Mouse (Mus musculus) layer of hippocampus, adult 2 months (tissue): ENCODE data around the gene Slc35b1. TPM values are rescaled to one million over a fixed set of nuclear protein-coding genes. Genes with fewer than 3 reads are reported as not detected.
A peak's percentile ranks its signal among the peaks of the same experiment; 100 is the strongest.

ENCODE experiments used
- DNase-seq, 2 experiments: peaks; one replicate each; pipeline ENCODE4 v3.0.0; 2022; ENCODE audit warnings: low spot score in 2 of 2
- H3K27ac ChIP-seq: fragments of 200-600 bp; 2 replicates; pipeline ENCODE4 v1.8.1; 2022
- H3K4me3 ChIP-seq: fragments of 200-600 bp; 2 replicates; pipeline ENCODE4 v1.8.1; 2022; ENCODE audit warnings: mild to moderate bottlenecking
- CTCF ChIP-seq: fragments of 200-600 bp; conservative IDR thresholded peaks from 2 replicates; pipeline ENCODE4 v1.8.1; 2022; ENCODE audit warnings: antibody characterized with exemption, mild to moderate bottlenecking, moderate library complexity
- total RNA-seq, 2 experiments: library from RNA; stranded (reverse); gene quantifications; 2 replicates each; pipeline ENCODE4 v1.2.3; 2021

The Slc35b1 gene
- total RNA-seq, 2 experiments from 2014 or later: 64.4 to 69.2 TPM

DNA sequence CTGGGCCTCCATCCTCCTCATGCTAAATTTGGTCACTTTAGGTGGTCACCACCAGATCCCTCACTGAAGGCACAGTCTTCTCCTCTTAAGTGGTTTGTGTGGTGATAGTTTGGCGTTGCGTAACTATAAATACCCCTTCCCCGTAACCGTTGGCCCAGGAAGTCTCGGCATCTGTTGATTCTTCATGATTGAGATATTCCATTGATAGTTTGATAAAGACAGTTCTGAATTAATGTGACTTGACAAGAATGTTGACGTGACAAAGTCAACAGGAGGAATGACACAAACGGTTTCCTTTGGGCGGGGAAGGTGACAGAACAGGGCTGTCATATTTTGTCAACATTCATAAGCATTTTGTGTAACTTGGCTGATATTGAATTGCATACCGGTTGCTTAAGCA lies 31.3 kb upstream of the Slc35b1 start:
- Histone ChIP-seq H3K4me3 (no peak overlapping the region), H3K27ac (no peak overlapping the region)
- no peak for DNase-seq
- no peak for TF ChIP-seq CTCF

DNA sequence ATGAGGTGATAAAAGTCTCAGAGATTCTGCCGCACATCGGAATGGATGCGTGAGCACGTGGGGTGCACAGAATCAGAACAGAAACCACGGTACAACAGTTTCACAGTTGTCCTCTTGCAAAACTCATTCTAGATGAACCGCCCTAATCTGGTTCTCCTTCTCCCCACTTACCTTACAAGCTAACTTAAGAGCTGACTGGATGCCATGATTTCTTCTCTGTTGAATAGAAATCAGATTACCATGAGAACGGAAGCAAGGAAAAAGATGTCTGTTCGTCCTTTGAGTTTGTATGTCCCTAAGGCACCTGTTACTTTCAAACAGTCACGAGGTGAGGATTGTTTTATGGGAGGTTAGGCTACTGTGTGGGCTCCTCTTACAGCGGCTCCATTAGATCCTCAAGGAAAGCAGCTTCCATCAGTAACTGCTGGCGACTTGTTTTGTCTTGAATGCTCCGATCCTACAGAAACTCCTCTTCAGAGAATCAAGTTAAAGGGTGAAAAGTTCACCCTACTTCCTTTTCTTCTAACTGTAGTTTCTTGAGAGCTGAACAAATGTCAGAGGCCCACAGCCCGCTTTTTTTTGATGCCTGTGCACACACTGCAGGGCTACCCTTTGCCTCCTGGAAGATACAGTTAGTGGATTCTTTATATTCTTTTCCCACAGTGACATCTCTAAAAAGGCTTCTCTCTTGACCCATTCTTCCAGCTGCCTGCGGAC lies 30.1 kb upstream of the Slc35b1 start:
- Histone ChIP-seq H3K27ac (no peak overlapping the region), H3K4me3 (no peak overlapping the region)
- no peak for DNase-seq
- TF ChIP-seq CTCF: no peak

DNA sequence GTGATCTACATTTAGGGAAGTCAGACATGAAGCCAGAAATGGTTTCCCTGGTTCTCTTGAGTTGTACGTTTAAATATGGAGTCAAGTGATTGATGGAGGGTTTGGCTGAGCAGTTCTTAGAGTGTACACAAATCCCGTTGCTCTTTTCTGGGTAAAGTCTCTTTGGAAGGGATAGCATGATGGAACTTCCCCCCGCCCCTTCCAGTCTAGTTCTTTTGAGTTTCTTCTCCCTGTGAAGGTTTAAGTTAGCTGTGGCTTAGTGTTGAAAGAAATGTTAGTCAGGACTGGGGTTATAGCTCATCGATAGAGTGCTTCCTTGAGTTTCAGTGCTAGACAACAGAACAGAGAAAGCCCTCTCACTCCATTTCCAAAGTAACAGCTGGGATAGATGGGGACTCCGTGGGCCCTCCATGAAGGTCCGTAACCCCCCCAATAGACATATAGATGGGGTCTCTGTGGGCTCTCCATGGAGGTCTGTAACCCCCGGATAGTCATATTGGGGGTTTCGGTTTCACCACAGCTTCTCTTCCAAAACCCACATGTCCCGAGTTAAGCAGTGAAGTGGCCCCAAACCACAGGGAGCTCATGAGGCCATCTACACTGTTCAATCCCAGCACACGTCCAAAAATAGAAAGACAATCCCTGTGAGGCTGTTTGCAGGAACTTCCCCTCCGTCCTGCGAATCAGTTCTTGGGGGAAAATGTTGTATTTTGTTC lies 29.4 kb upstream of the Slc35b1 start:
- no peak for TF ChIP-seq CTCF
- no peak overlapping the region for H3K4me3 ChIP-seq
- no peak overlapping the region for H3K27ac ChIP-seq
- no peak for DNase-seq

DNA sequence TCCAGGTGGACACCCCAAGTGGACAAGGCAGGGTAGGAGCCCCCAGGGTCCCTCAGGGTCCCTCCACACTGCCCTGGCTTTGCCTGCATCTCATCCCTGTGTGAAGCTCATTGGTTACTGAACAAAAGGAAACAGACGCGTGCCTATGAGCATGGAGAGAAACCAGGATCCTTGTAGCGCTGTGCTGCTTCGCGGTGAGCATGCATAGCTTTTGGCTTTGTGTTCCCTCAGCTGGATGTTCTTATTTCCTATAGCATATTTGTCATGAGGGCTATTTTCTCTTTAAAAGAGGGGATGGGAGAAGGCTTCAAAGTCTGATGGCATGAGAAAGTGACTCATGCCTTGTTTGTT lies 28.9 kb upstream of the Slc35b1 start:
- Histone ChIP-seq H3K27ac (no peak overlapping the region), H3K4me3 (no peak overlapping the region)
- no peak for TF ChIP-seq CTCF
- no peak for DNase-seq

DNA sequence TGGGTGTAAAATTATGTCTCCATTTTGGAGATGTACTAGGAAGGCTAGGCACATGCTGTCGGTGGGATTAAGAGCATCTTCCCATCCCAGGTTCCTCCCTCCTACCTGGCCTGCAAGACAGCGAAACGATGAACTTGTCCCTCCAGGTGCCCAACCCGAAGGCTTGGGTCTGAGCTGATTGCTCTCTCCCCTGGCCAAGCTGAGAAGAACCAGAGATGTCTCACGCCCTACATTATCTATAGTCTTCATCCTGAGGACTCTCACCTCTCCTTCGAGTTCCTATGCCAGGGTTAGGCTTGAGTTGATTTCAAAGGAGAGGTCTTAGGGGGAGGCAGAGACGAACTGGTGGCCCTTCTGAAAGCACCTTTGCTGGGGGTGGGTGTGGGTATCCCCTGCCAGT lies 28.5 kb upstream of the Slc35b1 start:
- no peak overlapping the region for H3K4me3 ChIP-seq
- H3K27ac ChIP-seq: no peak overlapping the region
- no peak for TF ChIP-seq CTCF
- DNase-seq: no peak

DNA sequence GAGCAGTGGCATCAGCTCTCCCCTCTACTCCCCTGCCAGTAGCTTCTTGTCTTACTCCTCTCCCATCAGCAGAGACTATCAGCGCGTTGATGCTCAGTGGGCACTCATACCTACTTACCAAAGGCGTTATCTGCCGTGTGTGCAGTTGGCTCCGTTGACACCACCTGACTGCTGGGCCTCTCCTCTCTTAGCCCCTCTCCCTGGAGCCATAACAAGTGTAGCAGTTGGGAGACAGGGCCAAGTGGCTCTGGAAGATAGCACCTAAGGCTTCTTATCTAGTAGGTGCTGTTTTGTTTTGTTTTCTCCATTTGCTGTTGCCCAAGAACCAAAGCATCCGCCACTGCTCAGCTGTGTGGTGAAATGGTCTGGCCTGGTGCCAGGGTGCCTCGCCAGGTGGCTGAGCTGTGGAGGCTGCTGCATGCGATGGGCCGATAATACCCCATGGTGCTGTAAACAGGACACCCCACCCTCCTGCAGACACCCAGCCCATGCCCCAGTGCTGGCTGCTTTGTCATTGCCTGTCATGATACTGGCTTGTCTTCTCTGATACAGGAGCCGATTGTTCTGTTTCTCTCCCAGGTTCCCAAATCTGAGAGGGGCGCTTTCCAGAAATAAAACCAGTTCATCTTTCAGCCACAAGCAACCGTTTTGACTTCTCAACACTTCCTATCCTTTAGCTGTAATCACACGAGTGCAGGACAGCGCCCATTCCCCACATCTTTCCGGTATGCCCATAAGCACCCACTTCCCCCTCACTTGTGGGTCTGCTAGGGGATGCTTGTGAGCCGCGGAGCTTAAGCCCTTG lies 27.8 kb upstream of the Slc35b1 start:
- peak; percentile 33 to 41 for DNase-seq
- Histone ChIP-seq H3K4me3 (no peak overlapping the region), H3K27ac (peak overlapping the region; percentile 87)
- TF ChIP-seq CTCF: no peak

DNA sequence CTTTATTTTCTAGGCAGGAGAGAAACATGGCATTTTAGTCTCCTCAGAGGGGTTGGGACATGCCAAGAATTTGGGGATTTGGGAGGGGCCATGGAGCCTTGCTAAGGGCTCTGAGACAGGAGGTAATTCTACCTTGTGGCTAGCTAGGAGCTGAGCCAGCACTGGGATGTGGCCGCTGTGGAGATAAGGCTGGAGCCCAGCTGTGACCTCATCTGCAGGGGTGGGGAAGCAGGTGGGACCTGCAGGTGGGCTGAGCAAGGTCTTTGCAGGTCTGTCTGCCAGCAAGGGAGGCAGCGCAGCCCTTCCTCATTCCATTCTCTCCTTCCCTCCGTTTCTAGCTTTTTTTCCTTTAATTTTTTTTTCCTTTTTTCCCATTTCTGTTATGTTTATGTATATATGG lies 26.2 kb upstream of the Slc35b1 start:
- Histone ChIP-seq H3K27ac (peak overlapping the region; percentile 87), H3K4me3 (no peak overlapping the region)
- no peak for DNase-seq
- no peak for TF ChIP-seq CTCF

DNA sequence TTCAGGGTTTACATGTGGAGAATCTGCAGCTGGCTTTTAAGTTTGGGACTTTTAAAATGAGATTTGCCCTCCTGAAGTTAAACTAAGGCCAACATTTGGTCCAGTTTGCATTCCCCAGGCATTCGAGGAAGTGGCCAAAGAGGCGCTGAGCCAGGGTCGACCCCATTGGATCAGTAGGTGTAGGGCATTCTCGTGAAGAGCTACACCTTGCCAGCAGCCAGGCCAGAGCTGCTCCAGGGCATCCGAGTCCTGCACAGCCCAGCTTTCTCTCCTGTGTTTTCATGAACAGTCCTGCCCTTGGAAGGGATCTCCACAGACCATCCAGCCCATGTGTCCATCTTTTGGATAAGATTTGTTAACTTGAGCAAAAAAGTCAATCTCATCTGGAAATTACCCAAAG lies 20.1 kb upstream of the Slc35b1 start:
- Histone ChIP-seq H3K4me3 (no peak overlapping the region), H3K27ac (no peak overlapping the region)
- DNase-seq: no peak
- no peak for TF ChIP-seq CTCF

DNA sequence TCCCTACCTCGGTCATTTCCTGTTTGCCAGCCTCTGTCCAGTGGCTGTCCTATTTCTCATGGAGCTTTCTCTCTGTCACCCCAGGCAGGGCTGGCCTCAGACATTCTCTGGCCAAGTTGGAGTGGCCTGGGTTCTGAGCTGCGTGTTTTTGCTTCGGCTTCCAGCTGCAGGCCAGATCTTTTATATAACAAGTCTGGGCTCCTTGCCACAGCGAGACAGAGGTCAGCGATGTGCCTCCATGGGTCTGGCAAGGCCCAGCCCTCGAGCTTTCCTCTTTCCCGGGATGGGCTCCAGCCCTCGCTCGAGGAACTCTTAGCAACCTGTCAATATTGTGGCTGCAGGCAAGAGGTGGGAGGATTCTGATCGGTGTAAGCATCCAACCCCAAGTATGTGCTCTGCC lies 18.9 kb upstream of the Slc35b1 start:
- Histone ChIP-seq H3K27ac (peak overlapping the region; percentile 78), H3K4me3 (no peak overlapping the region)
- DNase-seq: peak; percentile 46 to 73
- TF ChIP-seq CTCF: no peak

DNA sequence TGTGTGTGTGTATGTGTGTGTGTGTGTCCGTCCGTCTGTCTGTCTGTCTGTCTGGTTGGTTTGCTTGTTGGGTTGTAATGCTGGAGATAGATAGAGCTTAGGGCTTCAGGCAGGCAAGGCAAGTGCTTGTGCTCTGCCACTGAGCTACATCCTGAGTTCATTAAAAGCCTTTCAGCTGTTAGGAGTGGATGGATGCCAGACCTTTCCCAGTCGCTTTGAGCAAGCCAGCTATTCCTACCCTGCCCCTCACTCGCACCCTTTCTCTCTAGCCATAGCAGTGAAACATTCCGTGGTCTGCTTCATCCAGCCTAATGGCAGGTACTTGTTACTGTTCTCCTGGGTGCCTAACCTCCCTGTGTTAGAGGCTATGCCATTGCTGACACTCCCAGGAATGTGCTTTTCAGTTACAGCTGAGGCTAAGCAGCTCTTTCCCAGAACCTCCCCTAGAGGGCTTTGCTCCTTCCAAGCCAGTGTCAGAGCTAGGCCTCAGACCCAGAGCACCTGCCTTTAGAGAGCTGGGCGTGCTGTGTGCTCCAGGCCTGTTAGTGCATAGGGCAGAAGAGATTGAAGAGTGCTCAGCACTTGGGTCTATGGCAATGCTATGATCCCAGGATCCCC lies 18.1 kb upstream of the Slc35b1 start:
- H3K4me3 ChIP-seq: no peak overlapping the region
- DNase-seq: no peak
- peak; percentile 53 for TF ChIP-seq CTCF
- peak overlapping the region; percentile 78 for H3K27ac ChIP-seq

DNA sequence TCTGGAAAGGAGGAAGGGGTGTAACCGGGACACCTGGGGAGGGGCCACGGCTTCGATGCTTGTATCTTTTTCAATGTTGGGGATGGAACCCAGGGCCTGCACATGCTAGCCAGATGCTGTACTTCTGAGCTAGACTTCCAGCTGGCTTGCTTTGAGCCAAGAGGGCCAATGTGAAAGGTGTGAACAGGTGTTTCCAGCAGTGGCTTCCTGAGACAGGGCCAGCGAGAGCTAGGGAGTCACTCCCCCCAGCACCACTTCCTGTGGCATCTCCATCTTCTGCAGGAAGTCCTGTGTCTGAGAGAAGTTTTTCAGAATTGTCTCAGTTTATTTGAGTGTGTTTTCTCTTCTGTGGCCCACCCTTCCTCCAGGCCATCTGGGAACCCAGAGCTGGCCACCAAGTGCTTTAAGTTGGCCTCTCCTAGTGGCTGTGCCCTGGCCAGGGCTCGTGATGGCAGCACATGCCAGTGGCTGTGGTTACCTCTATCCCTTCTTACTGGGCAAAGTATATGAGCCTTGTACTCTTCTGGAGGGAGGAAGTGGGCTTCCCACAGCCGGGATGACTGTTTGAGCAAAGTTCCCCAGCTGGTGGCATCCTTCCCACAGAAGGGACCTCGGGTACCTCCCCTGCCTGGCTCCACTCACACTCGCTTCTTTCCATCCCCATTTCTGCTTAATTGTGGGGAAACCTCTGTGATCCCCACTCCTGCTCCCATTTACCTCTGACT lies 17.3 kb upstream of the Slc35b1 start:
- Histone ChIP-seq H3K27ac (peak overlapping the region; percentile 78), H3K4me3 (no peak overlapping the region)
- DNase-seq: no peak
- TF ChIP-seq CTCF: no peak

DNA sequence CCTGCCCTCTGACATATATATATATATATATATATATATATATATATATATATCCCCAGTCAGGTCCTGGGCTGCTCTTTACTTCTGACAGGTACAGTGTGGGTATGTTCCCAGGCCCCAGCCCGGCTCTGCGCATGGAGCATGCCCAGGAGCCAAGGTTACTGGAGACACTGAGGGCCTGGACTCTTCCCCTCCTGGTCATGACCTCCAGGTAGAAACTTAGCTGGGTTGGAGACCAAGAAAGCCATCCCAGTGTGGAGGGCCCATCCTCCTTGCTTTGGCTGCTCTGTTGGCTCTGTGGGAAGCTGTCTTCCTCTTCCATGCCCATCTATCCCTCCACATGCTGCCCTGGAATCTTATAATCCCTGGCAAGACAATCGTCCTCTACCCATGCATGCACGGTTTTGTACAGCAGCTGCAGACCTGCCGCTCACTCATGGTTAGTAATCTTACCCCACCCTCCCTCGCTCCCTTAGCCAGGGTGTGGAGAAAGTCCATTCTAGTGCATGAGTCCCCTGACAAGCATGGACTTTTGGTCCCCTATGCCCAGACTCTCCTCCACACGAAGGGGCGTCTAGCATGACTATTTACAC lies 16.2 kb upstream of the Slc35b1 start:
- H3K4me3 ChIP-seq: no peak overlapping the region
- no peak for TF ChIP-seq CTCF
- no peak overlapping the region for H3K27ac ChIP-seq
- DNase-seq: no peak
